7 mouse cellular contexts compared by ENCODE assay signal in genomic region chr2:4717769-4718661, GRCm38 (mm10). TPM values are rescaled to one million over a fixed set of nuclear protein-coding genes. Genes with fewer than 3 reads are reported as not detected.
A peak's percentile ranks its signal among the peaks of the same experiment; 100 is the strongest.
DNase-seq lines count a peak whose midpoint lies in the region; ATAC-seq and TF ChIP-seq lines count a peak whose summit lies in the region.

TSS of gene Bend7 (plus strand) at chr2:4717831.

- H3K36me3 ChIP-seq in forebrain, postnatal 0 days (ENCODE audit: insufficient read depth), result no peaks in the 10 kb centered on the region
- no peaks in the 10 kb centered on the region for H3K36me3 ChIP-seq in hindbrain, embryonic 15.5 days
- no peaks in the 10 kb centered on the region for H3K36me3 ChIP-seq in limb, embryonic 13.5 days
- H3K36me3 ChIP-seq in midbrain, embryonic 14.5 days (ENCODE audit: control insufficient read depth, insufficient read depth, low read length), result no peaks in the 10 kb centered on the region

- peak within 1 kb of the TSS; percentile 75 for H3K4me3 ChIP-seq in forebrain, postnatal 0 days (ENCODE audit: low read depth, low read length)
- peak within 1 kb of the TSS; percentile 80 for H3K4me3 ChIP-seq in hindbrain, embryonic 15.5 days
- H3K4me3 ChIP-seq in limb, embryonic 13.5 days, result peak within 1 kb of the TSS; percentile 79
- peak within 1 kb of the TSS; percentile 80 for H3K4me3 ChIP-seq in midbrain, embryonic 14.5 days (replicated peaks; ENCODE audit: low read depth, low read length)

- 3% methylated on average over 98 of the region's 124 CpGs for WGBS in forebrain, postnatal 0 days
- WGBS in hindbrain, embryonic 15.5 days, result under 1% methylated on average over 74 of the region's 124 CpGs
- whole genome bisulfite sequencing in limb, embryonic 13.5 days, result under 1% methylated on average over 94 of the region's 124 CpGs
- WGBS in midbrain, embryonic 14.5 days, result under 1% methylated on average over 93 of the region's 124 CpGs

- H3K4me2 ChIP-seq in forebrain, postnatal 0 days (ENCODE audit: low read depth), result peak within 1 kb of the TSS; percentile 90
- H3K4me2 ChIP-seq in hindbrain, embryonic 15.5 days, result peak within 1 kb of the TSS; percentile 93
- H3K4me2 ChIP-seq in limb, embryonic 13.5 days (replicated peaks), result peak within 1 kb of the TSS; percentile 93
- peak within 1 kb of the TSS; percentile 88 for H3K4me2 ChIP-seq in midbrain, embryonic 14.5 days (ENCODE audit: low read length)

- no peak for TF ChIP-seq CTCF in forebrain, postnatal 0 days (IDR thresholded peaks at IDR 0.05; ENCODE audit: low read depth)

- DNase-seq in adrenal gland, adult (ENCODE audit: inconsistent age in 2 of 2, low spot score in 1 of 2), result peak; percentile 70 to 87
- DNase-seq in cerebellum, adult 18-20 months, result peak; percentile 5 to 28
- DNase-seq in forebrain, postnatal 0 days, result peak; percentile 39
- DNase-seq in midbrain, embryonic 14.5 days, result peak; percentile 76
- peak; percentile 11 for DNase-seq in thymus, postnatal 14 days

- H3K9ac ChIP-seq in forebrain, postnatal 0 days, result peak within 1 kb of the TSS; percentile 63
- H3K9ac ChIP-seq in hindbrain, embryonic 15.5 days, result peak within 1 kb of the TSS; percentile 67
- peak within 1 kb of the TSS; percentile 71 for H3K9ac ChIP-seq in limb, embryonic 13.5 days
- H3K9ac ChIP-seq in midbrain, embryonic 14.5 days (replicated peaks; ENCODE audit: low read length), result peak within 1 kb of the TSS; percentile 78

- H3K27ac ChIP-seq in forebrain, postnatal 0 days (ENCODE audit: low read depth, low read length), result peak within 1 kb of the TSS; percentile 50; the same call in 1 of the 2 replicates
- H3K27ac ChIP-seq in hindbrain, embryonic 15.5 days (replicated peaks), result peak within 1 kb of the TSS; percentile 80
- no peak within 1 kb of the TSS for H3K27ac ChIP-seq in limb, embryonic 13.5 days
- H3K27ac ChIP-seq in midbrain, embryonic 14.5 days (replicated peaks; ENCODE audit: low read depth, low read length), result peak within 1 kb of the TSS; percentile 83

- peak; percentile 79 for ATAC-seq in forebrain, postnatal 0 days
- peak; percentile 74 for ATAC-seq in hindbrain, embryonic 15.5 days (ENCODE audit: low FRiP score, low read depth)
- ATAC-seq in limb, embryonic 13.5 days (ENCODE audit: low FRiP score, low read depth), result peak; percentile 78
- peak; percentile 80 for ATAC-seq in midbrain, embryonic 14.5 days (ENCODE audit: low FRiP score, low TSS enrichment)

- H3K4me1 ChIP-seq in forebrain, postnatal 0 days (ENCODE audit: insufficient read depth), result no peaks in the 10 kb centered on the region
- peaks cover 16% of the 10 kb centered on the region for H3K4me1 ChIP-seq in hindbrain, embryonic 15.5 days (replicated peaks)
- H3K4me1 ChIP-seq in limb, embryonic 13.5 days, result peaks cover 10% of the 10 kb centered on the region
- peaks cover 7% of the 10 kb centered on the region; the same call in 1 of the 2 replicates for H3K4me1 ChIP-seq in midbrain, embryonic 14.5 days (ENCODE audit: control insufficient read depth, insufficient read depth, low read length)

- H3K27me3 ChIP-seq in forebrain, postnatal 0 days (ENCODE audit: insufficient read depth, low read length), result peaks cover 4% of the 10 kb centered on the region; the same call in 1 of the 2 replicates
- no peaks in the 10 kb centered on the region for H3K27me3 ChIP-seq in hindbrain, embryonic 15.5 days
- peaks cover 41% of the 10 kb centered on the region for H3K27me3 ChIP-seq in limb, embryonic 13.5 days
- 0 out of 2 replicates have a peak, but pooled peaks cover 3% of the 10 kb centered on the region for H3K27me3 ChIP-seq in midbrain, embryonic 14.5 days (ENCODE audit: control insufficient read depth, insufficient read depth, low read length)

- no peaks in the 10 kb centered on the region for H3K9me3 ChIP-seq in forebrain, postnatal 0 days (ENCODE audit: low read length)
- H3K9me3 ChIP-seq in hindbrain, embryonic 15.5 days, result no peaks in the 10 kb centered on the region
- no peaks in the 10 kb centered on the region for H3K9me3 ChIP-seq in limb, embryonic 13.5 days
- no peaks in the 10 kb centered on the region for H3K9me3 ChIP-seq in midbrain, embryonic 14.5 days (ENCODE audit: control insufficient read depth, low read length)

RNA-seq across cellular contexts. Expression of gene Bend7, which starts in this region (rescaled TPM):
- total RNA-seq in forebrain, postnatal 0 days (2014; rRNA removed), result 2.7 and 4.4 TPM in 2 replicates
- polyA plus RNA-seq in forebrain, postnatal 0 days (2015; fragmentation: Nextera tagmentation; extraction: Ambion mirVana), result 1.5 and 2.8 TPM in 2 replicates
- 6.1 and 6.6 TPM in 2 replicates for polyA plus RNA-seq in hindbrain, embryonic 15.5 days (2015; fragmentation: Nextera tagmentation; extraction: Ambion mirVana)
- 1.3 and 1.4 TPM in 2 replicates for polyA plus RNA-seq in limb, embryonic 13.5 days (2015; fragmentation: Nextera tagmentation; extraction: Ambion mirVana)
- polyA plus RNA-seq in midbrain, embryonic 14.5 days (2014; fragmentation: Nextera tagmentation; extraction: Ambion mirVana), result 6.3 and 6.8 TPM in 2 replicates

Comparison
In these comparisons a context has a peak if more than half of its experiments do, and no peak if none do; other contexts are left out.
1. DNase-seq: peak in every context shown above with its lines; median percentile 78 in adrenal gland, adult; 76 in midbrain, embryonic 14.5 days; 39 in forebrain, postnatal 0 days; 16 in cerebellum, adult 18-20 months; 11 in thymus, postnatal 14 days.